Mouse (Mus musculus): ENCODE measurements at regions not wholly inside any gene's neighbourhood (a gene's known extent, or its start where the extent isn't known, plus 50 kb on each side); places are given as distances from the start of the nearest gene placed in this dataset.

DNA sequence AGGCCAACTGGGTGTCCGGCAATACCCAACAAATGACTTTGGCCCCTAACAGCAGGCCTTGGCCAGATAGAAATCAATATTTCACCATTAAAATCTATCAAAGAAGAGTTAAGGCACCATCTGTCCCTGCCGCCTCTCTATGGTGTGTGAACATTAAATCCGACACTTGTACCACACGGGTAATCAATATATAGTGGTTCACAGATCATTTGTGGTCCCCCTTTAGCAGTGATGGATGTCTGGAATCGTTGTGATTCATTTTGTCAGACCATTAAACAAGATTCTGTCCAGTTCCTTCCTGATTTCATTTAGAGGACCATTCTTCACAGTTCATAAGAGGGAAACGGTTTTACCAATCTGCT lies 105.2 kb downstream of the Insig2 start:
- Histone ChIP-seq H3K4me1 (ENCODE audit: control insufficient read depth, insufficient read depth, low read length) (no peaks in the 10 kb centered on the region), H3K36me3 (ENCODE audit: control insufficient read depth, insufficient read depth, low read length) (no peaks in the 10 kb centered on the region), H3K4me3 (ENCODE audit: control insufficient read depth, low read depth, low read length) (no peak overlapping the region), H3K27me3 (ENCODE audit: control insufficient read depth, insufficient read depth, low read length) (no peaks in the 10 kb centered on the region), H3K27ac (ENCODE audit: control insufficient read depth, insufficient read depth, low read depth, low read length) (no peak overlapping the region)
- TF ChIP-seq CTCF (IDR thresholded peaks at IDR 0.05; ENCODE audit: control insufficient read depth, insufficient read depth, insufficient replicate concordance, low read depth, low read length), result no peak
- no peak for TF ChIP-seq POLR2A (IDR thresholded peaks at IDR 0.05; ENCODE audit: control insufficient read depth, low read depth, low read length)

DNA sequence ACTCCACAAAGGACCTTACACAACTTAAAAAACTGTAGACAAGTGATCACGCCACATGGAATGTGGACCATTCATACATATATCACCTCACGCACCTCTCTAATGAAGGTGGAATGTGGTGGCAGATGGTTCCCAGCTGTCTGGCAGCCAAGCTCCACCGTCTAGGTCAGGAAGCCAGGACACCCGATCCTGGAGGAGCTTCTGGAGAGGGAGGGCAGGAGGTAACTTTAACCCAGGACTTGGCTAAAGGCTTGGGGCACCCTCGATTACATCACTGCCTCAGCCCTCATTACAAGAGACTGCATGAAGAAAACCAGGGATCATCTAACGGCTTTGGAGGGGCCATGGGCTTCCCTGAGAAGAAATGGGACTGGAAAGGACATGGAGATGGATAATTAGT lies 88.8 kb downstream of the Insig2 start:
- H3K27ac ChIP-seq (ENCODE audit: control insufficient read depth, insufficient read depth, low read depth, low read length), result no peak overlapping the region
- no peaks in the 10 kb centered on the region for H3K4me1 ChIP-seq (ENCODE audit: control insufficient read depth, insufficient read depth, low read length)
- H3K27me3 ChIP-seq (ENCODE audit: control insufficient read depth, insufficient read depth, low read length), result no peaks in the 10 kb centered on the region
- TF ChIP-seq CTCF (IDR thresholded peaks at IDR 0.05; ENCODE audit: control insufficient read depth, insufficient read depth, insufficient replicate concordance, low read depth, low read length) (no peak), POLR2A (IDR thresholded peaks at IDR 0.05; ENCODE audit: control insufficient read depth, low read depth, low read length) (no peak)
- H3K4me3 ChIP-seq (ENCODE audit: control insufficient read depth, low read depth, low read length), result peak overlapping the region; percentile 56
- H3K36me3 ChIP-seq (ENCODE audit: control insufficient read depth, insufficient read depth, low read length), result no peaks in the 10 kb centered on the region

DNA sequence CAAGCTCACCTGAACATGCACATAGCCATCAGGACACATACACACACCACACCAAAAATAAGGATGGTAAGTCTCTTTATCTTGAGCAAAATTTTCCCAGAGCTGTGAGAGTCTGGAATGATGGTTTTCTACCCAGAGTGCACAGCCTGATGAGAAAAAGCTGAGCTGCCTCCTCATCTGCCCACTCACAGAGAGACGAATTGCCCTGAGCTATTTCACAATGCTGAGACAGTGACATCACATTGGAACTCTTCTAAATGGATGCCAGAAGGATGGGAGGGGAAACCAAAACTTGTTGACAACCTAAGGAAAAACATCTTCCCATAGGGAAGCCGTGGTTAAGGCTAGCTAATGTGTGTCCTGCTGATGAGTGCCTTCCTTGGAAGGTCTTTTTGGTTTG lies 84.8 kb downstream of the Insig2 start:
- TF ChIP-seq POLR2A (IDR thresholded peaks at IDR 0.05; ENCODE audit: control insufficient read depth, low read depth, low read length) (no peak), CTCF (IDR thresholded peaks at IDR 0.05; ENCODE audit: control insufficient read depth, insufficient read depth, insufficient replicate concordance, low read depth, low read length) (no peak)
- Histone ChIP-seq H3K36me3 (ENCODE audit: control insufficient read depth, insufficient read depth, low read length) (no peaks in the 10 kb centered on the region), H3K27ac (ENCODE audit: control insufficient read depth, insufficient read depth, low read depth, low read length) (no peak overlapping the region), H3K4me1 (ENCODE audit: control insufficient read depth, insufficient read depth, low read length) (no peaks in the 10 kb centered on the region), H3K27me3 (ENCODE audit: control insufficient read depth, insufficient read depth, low read length) (no peaks in the 10 kb centered on the region), H3K4me3 (ENCODE audit: control insufficient read depth, low read depth, low read length) (no peak overlapping the region)

DNA sequence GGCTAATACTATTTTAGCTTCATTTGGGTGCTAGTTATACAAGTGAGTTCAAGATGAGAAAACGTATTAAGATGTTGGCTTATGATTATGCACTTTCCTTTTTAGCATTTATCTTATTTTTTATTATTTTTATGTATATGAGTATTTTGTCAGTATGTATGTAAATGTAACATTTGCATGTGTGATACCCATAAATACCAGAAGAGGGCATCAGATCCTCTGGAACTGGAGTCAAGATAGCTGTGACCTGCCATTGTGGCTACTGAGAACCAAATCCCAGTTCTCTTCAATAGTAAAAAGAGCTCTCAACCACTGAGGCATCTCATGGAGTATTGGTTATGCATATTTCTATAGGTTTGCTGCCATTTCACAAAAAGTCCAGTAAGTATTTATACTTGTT lies 83.3 kb downstream of the Insig2 start:
- Histone ChIP-seq H3K27me3 (ENCODE audit: control insufficient read depth, insufficient read depth, low read length) (no peaks in the 10 kb centered on the region), H3K36me3 (ENCODE audit: control insufficient read depth, insufficient read depth, low read length) (no peaks in the 10 kb centered on the region), H3K4me1 (ENCODE audit: control insufficient read depth, insufficient read depth, low read length) (no peaks in the 10 kb centered on the region), H3K4me3 (ENCODE audit: control insufficient read depth, low read depth, low read length) (no peak overlapping the region), H3K27ac (ENCODE audit: control insufficient read depth, insufficient read depth, low read depth, low read length) (no peak overlapping the region)
- TF ChIP-seq CTCF (IDR thresholded peaks at IDR 0.05; ENCODE audit: control insufficient read depth, insufficient read depth, insufficient replicate concordance, low read depth, low read length) (no peak), POLR2A (IDR thresholded peaks at IDR 0.05; ENCODE audit: control insufficient read depth, low read depth, low read length) (no peak)

DNA sequence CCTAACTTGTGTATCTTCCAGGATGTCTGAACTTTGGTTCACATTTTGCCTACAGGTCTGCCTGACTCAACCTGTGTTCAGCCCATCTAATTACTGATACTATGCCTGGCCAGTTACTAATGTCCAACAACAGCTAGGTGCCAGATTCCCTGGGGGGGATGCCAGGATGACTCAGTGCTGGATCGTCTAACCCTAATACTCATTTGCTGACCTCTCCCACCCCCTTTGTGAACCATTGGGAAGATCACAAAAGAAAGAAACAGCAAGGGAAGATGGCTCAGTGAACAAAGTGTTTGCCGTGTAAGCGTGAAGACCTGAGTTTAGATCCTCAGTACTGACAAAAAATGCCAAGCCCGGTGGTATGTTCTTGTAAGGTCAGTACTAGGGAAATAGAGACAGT lies 81.7 kb downstream of the Insig2 start:
- no peak overlapping the region for H3K27ac ChIP-seq (ENCODE audit: control insufficient read depth, insufficient read depth, low read depth, low read length)
- H3K27me3 ChIP-seq (ENCODE audit: control insufficient read depth, insufficient read depth, low read length), result no peaks in the 10 kb centered on the region
- TF ChIP-seq CTCF (IDR thresholded peaks at IDR 0.05; ENCODE audit: control insufficient read depth, insufficient read depth, insufficient replicate concordance, low read depth, low read length), result no peak
- TF ChIP-seq POLR2A (IDR thresholded peaks at IDR 0.05; ENCODE audit: control insufficient read depth, low read depth, low read length), result no peak
- H3K4me3 ChIP-seq (ENCODE audit: control insufficient read depth, low read depth, low read length), result no peak overlapping the region
- H3K36me3 ChIP-seq (ENCODE audit: control insufficient read depth, insufficient read depth, low read length), result no peaks in the 10 kb centered on the region
- H3K4me1 ChIP-seq (ENCODE audit: control insufficient read depth, insufficient read depth, low read length), result no peaks in the 10 kb centered on the region

DNA sequence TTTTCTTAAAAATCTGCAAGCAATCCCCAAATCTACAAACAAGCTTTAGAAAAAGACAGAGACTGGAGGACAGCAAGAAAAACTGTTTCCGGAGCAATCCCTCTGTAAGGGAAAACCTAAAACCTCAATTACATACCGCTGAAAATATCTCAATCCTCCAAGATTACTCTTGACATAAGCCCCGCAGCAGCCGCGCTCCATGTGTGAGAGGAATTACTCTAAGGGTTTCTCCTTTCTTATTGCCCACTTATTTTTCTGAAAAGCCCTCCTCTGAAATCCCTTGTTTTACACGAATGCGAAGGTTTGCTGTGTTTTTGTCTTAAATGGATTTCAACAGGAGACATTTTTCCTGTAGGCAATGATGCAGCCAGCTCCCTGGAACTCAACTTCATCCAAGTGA lies 80.3 kb downstream of the Insig2 start:
- H3K36me3 ChIP-seq (ENCODE audit: control insufficient read depth, insufficient read depth, low read length), result no peaks in the 10 kb centered on the region
- H3K27me3 ChIP-seq (ENCODE audit: control insufficient read depth, insufficient read depth, low read length), result no peaks in the 10 kb centered on the region
- H3K27ac ChIP-seq (ENCODE audit: control insufficient read depth, insufficient read depth, low read depth, low read length), result no peak overlapping the region
- H3K4me3 ChIP-seq (ENCODE audit: control insufficient read depth, low read depth, low read length), result no peak overlapping the region
- no peaks in the 10 kb centered on the region for H3K4me1 ChIP-seq (ENCODE audit: control insufficient read depth, insufficient read depth, low read length)
- no peak for TF ChIP-seq POLR2A (IDR thresholded peaks at IDR 0.05; ENCODE audit: control insufficient read depth, low read depth, low read length)

DNA sequence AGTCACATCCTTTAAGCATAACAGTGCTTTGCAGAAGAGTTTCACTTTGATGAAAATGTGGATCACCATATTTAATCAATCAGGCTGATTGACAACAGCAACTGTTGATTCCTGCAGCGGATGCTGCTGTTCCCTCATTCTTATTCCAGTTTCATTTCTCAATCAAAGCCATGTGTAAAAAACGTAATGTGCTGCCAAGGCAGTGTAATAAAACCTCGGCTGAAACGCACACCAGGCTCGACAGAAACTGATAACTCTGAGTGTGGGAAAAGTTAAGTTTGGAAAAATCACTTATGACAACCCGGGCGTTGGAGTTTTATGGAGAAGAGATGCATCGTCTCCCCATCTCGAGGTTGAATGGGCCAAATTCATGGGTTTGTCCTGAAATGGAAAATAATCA lies 78.2 kb downstream of the Insig2 start:
- H3K27ac ChIP-seq (ENCODE audit: control insufficient read depth, insufficient read depth, low read depth, low read length), result no peak overlapping the region
- no peak for TF ChIP-seq POLR2A (IDR thresholded peaks at IDR 0.05; ENCODE audit: control insufficient read depth, low read depth, low read length)
- no peak for TF ChIP-seq CTCF (IDR thresholded peaks at IDR 0.05; ENCODE audit: control insufficient read depth, insufficient read depth, insufficient replicate concordance, low read depth, low read length)
- no peaks in the 10 kb centered on the region for H3K36me3 ChIP-seq (ENCODE audit: control insufficient read depth, insufficient read depth, low read length)
- H3K4me1 ChIP-seq (ENCODE audit: control insufficient read depth, insufficient read depth, low read length), result no peaks in the 10 kb centered on the region
- no peak overlapping the region for H3K4me3 ChIP-seq (ENCODE audit: control insufficient read depth, low read depth, low read length)
- H3K27me3 ChIP-seq (ENCODE audit: control insufficient read depth, insufficient read depth, low read length), result no peaks in the 10 kb centered on the region
